Mouse (Mus musculus) c-Kit-negative CD71-positive TER-119-positive erythroid progenitor cells, embryonic 14.5 days (primary cell): ENCODE measurements around the gene Sgms1.
"Not testable (repeated sequence)": the region's sequence is repeated elsewhere in the genome, so short reads cannot be mapped to it uniquely, and the experiment has no call there.

ENCODE experiments used
- DNase-seq: peaks from one replicate; pipeline ENCODE4 v3.0.0-alpha.2; 2013; ENCODE audit warnings: low read depth, low spot score

The Sgms1 gene

DNA sequence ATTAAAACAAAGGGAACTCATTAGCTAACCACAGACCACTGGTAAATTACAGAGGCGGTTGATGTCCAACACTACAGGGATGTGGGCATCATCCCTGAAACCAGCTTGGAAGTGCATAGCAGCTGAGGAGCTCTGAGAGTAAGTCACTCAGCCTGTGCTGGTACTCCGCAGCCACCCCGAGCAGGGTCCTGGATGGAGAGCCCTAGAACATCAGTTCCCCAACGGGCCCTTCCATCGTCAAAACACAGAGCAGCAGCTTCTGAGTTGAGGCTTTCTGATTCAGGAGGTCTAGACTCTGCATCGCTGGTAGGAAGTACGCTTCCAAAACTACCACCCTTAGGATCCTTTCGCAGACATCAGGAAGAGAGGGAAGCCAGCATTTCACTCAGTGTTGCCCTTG, 5.8 kb downstream of the Sgms1 start:
- DNase-seq = no peak

DNA sequence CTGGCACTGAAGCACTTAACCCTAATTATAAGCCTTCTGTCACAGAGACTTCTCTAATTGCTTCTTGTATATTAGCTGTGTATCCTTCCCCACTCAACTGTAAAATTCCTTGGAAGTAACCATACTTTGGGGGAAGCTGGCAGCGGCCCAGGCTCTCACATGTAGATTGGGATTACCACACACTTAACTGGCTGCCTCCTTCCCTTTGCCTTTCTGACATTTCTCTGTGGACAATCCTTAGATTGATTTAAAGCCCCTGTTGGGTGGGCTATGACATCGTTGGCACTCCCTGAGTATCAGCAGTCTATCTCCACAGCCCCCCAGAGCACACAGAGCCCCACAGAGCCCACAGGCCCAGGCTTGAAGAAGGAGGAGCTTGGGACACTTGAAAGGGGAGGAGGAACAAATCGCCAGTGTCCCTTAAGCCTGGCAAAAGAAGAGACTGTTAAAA, 8.0 kb downstream of the Sgms1 start:
- no peak for DNase-seq

DNA sequence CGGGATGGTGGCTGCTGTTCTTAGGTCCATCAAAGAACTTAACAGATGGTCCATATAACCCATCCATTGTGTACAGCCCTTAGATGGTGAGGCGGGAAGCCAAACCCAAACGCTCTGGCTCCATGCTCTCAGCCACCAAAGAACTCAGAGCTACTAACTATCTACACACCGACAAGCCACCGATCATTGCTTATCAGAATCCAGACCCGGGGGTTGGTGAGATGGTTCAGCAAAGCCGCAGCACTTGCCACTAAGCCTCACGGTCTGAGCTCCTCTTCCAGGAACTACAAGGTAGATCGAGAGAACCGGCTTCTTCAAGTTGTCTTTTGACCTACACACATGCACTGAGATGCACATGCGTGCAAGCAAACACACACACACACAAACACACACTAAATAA, 8.8 kb downstream of the Sgms1 start:
- DNase-seq = no peak

DNA sequence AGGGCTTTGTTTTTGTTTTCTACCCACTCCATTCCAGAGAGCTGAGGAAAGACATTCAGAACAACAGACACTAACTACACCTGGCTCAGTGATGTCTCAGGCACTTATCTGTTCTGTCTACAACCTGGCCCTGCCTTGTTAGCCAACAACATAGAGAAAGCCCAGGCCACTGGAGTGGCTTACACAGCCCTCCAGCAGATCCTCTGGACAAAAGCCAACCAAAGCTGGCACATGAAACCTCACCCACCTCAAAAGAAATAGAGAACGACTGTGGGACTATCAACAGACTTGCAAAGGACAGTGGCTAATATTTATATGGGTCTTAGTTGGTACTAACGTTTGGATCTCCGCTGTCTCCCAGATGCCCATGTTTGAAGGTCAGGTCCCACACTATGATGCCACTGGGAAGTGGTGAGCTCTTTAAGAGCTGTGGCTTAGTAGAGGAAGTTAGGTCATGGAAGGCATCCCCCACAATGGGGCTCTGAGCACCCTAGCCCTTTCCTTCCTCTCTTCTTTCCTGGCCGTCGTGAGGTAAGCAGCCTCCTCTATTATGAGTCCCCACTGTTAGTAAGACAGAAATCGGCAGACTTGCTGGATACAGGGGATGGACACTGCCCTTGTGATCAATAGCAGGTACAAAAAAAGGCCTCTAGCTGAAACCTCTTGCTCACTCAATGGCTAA, 10.1 kb downstream of the Sgms1 start:
- DNase-seq = no peak

DNA sequence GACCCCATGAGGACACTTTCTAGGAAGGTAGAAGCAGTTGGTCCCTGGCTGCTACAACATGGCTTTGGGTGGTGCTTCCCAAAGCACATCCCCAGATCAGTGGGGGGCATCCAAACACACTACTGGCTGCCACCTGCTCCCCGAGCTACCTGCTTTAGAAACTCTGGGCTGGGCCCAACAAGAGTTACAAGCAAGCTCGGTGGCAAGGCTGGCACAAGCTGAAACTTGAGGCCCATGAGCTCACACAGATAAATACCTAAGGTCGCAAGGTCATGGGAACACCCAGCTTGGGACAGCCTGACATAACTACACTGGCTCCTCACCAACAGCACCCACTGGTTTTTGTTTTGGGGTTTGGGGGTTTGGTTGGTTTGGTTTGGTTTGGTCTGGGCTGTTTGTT, 10.9 kb downstream of the Sgms1 start:
- DNase-seq = no peak

DNA sequence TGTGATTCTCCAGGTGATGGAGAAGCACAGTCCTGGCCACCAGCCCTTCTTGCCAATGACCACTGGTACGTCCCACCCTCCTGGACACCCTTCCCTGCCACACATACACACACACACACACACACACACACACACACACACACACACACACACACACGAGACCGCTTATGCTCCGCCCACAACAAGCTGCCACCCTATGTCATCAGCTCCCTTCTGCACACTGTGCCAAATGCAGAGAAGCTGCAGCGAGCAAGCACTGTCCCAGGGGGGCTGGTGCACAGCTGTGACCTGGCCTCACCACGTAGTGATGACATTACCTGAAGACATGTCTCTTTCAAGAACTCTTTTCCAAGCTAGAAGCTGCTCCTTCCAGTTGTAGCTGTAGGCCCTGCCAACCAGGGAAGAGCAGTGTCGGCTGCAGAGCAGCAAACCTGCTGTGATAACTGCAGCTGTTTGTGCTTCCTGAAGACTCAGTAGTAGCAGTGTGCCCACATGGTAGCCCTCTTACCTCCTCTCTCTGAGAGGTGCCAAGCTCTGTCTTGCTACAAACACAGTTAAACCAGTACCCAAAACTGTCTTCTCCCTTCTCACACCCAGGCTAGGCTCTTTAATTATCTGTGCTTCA, 11.7 kb downstream of the Sgms1 start:
- DNase-seq = no peak

DNA sequence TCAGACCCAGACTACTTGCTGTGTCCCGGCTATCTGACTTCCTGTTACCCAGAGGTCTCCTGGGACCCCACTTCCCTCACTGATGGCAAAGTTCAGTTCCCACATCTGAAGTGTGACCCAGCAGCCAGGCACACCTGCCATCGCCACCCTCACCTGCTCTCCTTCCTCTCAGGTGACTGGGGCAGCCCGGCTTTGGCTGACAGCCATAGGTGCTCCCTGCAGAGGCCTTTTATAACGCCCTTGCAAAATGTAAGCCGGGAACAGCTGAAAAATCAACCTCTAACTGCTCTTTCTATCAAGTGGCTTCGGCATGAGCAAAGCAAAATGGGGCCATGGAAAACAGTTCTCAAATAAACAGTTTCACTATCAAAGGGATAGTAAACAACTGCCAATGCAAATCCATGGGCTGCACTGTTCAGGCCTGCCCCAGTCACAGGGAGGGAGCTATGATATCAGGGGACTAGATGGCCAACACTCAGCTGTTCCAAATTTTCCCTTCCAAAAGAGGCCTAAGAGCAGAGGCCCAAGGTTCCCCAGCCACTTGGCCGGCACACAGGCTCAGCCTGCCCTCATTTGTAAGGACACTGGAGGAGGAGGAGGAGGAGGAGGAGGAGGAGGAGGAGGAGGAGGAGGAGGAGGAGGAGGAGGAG, 12.5 kb downstream of the Sgms1 start:
- no peak for DNase-seq

DNA sequence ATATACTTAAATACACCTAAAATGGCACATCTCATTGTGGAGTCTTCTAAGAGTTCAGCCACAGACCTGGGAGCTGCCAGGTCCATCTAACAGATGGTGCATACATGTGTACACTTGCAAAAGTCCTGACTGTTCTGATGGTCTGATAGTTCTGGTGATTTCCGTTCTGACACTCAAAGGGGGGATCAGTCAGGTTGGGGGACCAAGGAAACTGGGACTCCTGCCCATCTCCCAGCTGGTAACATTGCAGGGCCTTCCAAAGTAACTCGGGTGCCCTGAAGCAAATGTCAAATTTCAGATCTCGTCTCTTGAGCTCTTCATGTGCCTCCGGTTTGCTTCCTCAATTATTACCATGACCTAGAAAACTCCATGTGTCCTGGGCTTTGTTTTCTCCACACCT, 13.5 kb downstream of the Sgms1 start:
- DNase-seq = no peak

DNA sequence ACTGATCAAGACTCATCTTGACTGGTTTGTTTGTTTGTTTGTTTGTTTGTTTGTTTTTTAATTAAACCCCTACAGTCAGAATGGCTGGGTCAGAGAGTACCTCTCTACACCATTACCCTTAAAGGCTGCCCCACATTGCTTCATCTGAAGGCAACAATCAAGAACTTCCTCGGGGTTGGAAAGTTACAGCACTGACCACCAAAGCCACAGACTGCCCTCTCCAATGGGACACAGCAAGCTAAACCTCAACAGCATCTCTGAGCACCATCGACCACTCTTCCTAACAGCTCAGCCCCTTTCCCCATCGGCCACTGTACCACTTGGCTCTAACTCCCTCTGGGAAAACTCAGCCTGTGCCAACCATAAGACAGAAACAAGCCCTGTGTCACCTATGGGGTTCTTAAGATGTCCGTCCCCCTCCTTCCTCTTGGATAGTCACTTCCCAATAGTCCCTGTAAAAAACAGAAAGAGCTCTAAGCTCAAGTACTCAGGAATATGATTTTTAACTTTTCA, 14.0 kb downstream of the Sgms1 start:
- no peak for DNase-seq

DNA sequence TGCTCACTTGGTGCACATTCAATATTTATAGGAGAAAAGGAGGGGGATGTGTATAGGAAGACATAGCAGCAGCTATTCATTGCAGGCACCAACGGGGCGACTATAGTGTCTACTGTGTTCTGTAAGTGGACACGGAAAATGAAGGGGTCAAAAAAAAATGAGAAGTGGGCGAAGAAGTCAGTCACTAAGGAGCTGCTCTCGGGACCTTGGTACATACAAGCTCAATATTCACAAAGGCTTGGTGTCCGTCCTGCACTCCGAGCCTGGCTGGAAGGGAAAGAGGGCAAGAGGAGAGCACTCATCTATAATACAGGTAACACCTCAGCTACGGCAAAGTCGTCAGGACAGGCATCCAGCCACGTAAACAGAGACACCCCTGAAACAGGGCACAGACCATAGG, 14.8 kb downstream of the Sgms1 start:
- no peak for DNase-seq

DNA sequence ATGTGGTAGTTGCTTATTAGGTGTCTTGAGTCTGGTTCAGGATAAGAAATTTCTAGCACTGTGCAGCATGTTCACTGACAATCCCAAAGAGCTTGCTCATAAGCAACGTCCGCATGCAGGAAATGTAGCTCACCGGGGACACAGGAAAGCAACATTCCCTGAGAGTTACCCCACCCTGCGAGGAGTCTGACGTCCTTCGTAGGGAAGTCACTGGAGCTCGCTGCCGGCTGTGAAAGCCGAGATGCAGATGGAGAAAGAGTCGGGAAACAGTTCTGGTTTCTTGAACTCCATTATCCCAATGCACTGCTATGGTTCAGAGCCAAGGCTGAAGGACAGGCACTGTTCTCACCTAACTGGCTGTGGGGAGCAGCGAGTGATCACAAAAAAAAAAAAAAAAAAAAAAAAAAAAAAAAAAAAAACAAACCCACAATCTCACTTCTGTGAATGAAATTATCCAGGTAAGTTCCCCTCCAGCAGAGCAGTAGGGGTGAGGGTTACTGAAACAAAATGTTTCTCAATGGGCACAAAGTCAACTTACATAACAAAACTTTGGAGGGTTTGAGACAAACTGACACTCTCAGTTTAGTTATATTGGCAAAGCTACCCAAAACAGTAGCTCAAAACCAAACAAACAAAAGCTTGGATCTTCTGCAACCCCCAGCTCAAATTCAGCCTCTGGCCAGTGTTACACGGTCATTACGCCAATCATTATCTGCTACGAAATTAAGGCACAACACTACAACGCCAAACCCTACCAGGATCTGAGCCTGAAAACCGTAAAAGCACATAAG, 15.5 kb downstream of the Sgms1 start:
- DNase-seq = no peak

DNA sequence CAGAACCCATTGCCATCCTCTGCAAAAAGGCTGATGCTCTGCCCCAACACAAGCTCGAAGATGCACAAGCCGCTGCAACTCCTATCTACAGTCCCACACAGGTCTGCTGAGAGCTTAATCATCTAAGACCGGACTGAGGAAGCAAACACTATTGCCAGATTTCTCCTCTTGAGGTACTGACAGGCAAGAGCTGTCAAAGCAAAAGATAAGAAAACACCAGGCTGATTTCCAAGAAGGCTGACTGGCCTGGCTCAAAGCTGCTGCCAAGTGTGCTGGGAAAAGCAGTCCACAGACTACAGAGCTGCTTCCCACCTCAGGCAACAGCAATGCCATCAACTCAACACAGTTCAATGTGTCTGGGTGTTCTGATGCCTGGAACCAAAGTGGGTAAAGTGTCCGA, 17.1 kb downstream of the Sgms1 start:
- no peak for DNase-seq

DNA sequence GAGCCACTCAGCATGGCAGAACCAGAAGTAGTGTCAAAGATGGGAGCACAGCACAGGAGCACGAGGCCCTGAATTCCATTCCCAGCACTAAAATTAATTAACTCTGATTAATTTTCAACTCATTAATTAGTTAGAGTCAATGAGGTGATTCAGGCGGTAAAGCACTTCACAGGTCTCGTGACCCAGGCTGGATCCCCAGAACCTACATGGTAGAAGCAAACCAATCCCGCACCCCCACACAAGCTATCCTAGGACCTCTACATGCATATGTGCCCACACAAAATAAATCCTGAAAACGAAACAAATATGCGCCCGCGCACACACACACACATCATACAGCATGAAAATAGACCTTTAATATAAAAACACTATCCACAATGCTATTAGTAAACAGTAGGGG, 22.2 kb downstream of the Sgms1 start:
- DNase-seq = no peak

DNA sequence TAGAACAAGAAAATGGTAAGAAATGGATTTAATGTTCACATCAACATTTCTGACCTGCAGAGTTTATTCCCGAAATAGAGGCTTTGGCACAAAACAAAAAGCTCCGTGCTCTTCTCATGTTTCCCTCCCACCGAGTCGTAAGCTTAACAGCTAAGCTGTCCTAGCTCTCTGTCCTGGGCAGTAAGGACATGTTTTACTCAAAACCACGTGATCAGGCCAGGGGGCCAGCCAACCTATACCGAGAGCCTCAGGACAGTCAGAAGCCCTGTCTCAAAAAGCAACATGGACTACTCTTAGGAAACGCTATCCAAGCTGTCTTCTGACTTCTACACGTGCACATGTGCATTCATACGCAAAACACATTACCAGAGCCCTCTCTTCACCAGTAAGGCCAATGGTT, 23.1 kb downstream of the Sgms1 start:
- no peak for DNase-seq

DNA sequence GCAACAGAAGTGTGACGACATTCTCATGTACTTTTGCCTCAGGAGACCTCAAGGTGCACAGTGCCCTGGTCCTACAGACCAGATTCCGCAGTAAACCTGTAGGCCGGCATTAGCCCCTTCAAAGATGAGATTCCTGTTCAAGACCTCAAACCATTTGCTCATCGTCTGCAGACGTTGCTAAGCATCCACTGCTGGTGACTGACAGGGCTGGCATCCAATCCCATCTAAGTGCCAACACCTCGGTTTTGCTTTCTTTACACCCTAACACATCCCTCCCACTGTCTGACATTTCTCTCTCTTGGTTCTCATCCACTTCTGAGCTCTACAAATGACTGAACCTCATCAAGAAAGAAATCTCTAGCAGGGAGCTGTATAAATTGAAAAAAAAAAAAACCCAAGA, 24.4 kb downstream of the Sgms1 start:
- DNase-seq = no peak

DNA sequence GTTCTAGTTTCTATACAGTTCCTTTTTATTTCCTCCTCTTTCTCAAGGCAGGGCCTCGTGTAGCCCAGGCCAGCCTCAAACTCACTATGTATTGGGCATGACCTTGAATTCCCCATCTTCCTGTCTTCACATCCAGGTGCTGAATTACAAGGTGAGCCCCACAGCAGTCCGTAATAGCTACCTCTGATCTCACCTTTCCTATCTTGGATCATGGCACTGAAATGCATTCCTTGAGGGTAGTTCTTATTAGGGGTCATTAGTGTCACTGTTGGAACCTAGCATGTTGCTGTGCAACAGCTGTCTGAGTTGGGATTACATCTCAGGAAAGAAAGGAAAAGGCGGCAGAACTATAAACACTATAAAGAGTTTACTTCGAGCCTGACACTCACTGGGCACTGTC, 25.9 kb downstream of the Sgms1 start:
- DNase-seq = no peak

DNA sequence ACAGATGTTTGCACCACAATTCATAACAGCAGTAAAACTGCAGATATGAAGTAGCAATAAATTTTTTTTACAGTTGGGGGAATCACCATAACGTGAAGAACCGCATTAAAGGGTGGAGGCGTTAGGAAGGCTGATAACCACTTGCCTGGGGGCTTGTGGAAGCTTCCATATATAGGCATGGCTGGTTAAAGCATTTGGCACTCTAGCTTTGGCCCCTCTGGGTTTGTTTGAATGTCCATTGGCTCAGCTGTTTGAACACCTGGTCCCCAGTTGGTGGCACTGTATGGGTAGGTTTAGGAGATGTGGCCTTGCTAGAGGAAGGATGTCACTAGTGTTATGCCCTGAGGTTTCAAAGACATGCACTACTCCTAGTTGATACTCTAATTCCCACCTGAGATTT, 27.0 kb downstream of the Sgms1 start:
- no peak for DNase-seq

DNA sequence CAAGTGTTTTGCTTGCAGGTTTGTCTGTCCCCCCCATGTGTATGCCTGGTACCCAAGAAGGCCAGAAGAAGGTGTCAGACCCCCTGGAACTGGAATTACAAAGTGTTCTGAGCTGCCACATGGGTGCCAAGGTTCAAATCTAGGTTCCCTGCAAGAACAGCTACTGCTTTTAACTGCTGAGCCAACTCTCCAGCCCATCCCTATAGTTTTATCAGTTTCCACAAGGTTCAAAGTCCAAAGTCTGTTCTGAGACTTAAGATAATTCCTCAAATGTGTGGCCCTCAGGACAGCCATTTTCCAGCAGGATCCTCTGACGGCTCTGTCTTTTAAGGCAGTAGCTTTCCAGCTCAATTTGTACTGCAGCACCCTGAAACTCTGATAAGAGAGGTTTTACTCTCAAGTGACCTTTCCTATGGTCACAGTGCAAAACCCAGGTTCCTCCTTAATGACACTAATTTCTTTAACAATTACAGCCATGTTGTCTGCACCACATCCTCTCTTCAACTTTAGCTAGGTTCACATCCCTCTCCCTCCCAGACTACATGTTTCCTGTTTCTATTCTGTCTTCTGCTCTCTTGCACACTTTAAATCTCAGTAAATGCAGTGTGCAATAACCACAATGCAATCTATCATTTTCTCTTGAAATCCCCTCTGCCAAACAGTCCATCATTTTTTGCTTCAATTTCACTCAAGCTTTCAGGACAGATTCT, 28.4 kb downstream of the Sgms1 start:
- DNase-seq = no peak

DNA sequence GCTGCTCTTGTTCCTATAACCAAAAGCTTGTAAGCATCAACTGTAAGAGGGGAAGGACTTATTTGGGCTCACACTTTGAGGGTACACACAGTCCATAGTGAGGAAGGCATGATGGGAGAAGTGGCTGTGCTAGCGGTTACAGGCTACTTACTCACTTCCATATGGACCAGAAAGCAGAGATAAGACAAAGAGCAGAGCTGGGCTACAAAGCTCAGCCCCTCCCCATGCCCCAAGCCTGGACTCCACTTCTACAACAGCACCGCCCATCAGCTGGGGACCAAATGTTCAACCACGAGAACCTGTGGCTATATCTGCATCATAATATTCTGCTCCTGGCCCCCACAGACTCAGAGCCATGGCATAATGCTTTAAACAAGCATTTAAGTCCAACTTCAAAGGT, 29.0 kb downstream of the Sgms1 start:
- no peak for DNase-seq

DNA sequence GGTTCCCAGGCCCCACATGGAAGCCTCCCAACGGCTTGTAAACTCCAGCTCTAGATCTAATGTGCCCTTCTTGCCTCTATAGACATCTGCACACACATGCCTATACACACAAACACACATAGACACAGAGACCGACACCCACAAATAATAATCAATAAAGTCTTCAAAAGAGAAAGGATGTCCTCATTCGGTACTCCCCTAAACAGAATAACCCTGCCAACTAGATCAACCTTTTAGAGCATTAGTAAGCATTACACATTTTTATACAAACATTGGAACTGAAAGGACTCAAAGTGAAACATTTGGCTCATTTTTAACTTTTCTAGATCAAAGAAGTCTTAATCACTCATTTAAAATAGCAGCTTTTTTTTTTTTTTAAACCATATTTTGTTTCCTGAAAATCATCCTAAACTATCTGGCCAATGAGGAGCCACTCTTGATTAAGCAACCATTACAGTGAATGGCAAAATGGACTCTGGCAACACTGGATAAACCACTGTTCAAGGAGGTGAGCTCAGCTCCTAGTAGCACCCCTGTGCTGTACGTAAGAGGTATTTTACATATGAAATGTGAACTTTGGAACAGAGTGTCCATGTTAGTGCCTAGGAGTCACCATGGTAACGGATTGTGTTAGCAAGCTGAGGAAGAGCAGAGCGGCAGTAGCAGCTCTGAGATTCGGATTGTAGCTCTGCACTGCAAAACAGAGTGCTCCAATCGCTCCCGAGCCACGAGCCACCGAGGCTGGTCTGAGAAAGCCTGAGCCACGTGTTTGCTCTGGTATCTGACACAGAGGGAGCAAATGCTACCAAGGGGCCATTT, 30.6 kb downstream of the Sgms1 start:
- DNase-seq = no peak

DNA sequence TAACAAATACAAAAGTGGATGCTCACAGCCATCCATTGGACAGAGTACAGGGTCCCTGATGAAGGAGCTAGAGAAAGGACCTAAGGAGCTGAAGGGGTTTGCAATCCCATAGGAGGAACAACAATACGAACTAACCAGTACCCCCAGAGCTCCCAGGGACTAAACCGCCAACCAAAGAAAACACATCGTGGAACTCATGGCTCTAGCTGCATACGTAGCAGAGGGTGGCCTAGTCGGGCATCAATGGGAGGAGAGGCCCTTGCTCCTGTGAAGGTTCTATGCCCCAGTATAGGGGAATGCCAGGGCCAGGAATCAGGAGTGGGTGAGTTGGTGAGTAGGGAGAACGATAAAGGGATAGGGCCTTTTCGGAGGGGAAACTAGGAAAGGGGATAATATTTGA, 31.5 kb downstream of the Sgms1 start:
- not testable (repeated sequence) for DNase-seq
